Mouse (Mus musculus): ENCODE measurements around the gene Gm11032. TPM values are rescaled to one million over a fixed set of nuclear protein-coding genes. Genes with fewer than 3 reads are reported as not detected.
"Not testable (repeated sequence)": the region's sequence is repeated elsewhere in the genome, so short reads cannot be mapped to it uniquely, and the experiment has no call there.

Gene Gm11032
- polyA plus RNA-seq, 2 experiments from 2014 or later, result not detected

DNA sequence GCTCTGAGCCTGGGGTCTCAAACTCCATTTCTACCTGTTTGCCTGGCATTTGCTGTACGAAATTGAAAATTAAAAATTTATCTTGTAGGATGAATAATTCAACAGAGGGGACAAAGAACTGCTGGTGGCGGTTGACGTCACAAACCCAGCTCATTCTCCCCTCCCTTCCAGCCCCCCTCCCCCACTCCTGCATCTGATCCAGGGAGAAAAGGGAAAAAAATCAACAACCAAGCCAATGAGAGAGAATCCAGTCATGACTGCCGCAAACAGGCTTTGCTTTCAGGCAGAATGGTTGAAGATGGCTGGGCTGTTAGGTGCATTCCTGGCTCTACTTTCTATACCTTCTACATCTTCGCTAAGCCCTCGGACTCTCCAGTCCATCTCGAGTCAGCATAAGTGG is 6.1 kb downstream of the Gm11032 start:
- no peak for ATAC-seq

DNA sequence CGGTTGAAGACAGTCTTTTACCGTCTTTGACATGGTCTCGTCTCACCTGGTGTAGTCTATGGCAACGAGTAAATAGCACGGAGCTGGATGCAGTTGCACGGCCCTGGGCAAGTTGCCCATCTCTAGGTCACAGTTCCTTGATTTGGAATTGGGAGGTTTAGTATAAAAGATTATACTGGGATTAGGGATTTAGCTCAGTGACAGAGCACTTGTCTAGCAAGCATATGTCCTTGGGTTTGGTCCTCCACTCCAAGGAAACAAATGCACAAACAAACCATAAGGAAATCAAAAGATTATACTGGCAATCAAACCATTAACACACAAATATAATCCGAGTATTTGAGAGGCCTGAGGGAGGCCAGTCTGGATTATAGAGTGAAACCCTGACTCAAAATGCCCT is 7.8 kb downstream of the Gm11032 start:
- ATAC-seq, result no peak

GRCm38 (mm10) chr11:4629861-4630280 is 10.0 kb downstream of the Gm11032 start:
- no peak for ATAC-seq

DNA sequence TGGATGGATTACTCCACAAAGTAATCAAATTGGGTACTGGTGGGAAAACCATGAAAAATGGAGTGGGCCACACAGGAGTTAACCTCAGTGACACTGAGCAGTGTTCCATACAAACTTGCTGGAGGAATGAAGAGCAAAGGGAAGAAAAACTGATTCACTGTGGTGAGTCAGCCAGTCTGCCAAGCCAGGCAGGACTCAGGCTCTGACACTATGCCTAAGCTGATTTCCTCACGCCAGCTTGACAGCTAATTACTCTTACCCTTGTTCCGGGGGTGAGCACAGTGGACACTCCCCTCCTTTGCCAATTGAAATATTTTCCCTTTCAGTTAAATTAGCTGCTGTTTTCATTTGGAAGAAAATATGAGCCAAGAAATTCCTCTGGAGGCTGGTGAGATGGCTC is 13.6 kb downstream of the Gm11032 start:
- ATAC-seq, result no peak

DNA sequence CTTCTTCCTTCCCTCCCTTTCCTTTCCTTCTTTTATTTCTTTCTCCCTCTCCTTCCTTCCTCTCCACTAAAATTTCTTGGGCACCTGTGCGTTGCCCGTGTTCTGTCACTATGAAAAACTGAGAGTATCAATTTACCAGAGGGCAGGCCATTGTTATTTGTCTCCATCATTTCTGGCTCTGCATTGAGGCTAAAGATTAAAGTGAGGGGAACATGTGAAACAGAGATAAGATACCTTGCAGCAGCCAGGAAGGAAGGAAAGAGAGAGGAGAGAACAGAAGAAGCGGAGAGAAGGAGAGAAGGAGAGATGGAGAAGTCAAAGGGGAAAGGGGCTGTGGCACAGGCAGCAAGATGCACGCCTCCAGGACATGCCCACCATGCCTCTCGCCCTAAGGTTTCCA is 14.5 kb downstream of the Gm11032 start:
- ATAC-seq, result no peak

GRCm38 (mm10) chr11:4636782-4637342 is 17.0 kb downstream of the Gm11032 start:
- ATAC-seq, result no peak

DNA sequence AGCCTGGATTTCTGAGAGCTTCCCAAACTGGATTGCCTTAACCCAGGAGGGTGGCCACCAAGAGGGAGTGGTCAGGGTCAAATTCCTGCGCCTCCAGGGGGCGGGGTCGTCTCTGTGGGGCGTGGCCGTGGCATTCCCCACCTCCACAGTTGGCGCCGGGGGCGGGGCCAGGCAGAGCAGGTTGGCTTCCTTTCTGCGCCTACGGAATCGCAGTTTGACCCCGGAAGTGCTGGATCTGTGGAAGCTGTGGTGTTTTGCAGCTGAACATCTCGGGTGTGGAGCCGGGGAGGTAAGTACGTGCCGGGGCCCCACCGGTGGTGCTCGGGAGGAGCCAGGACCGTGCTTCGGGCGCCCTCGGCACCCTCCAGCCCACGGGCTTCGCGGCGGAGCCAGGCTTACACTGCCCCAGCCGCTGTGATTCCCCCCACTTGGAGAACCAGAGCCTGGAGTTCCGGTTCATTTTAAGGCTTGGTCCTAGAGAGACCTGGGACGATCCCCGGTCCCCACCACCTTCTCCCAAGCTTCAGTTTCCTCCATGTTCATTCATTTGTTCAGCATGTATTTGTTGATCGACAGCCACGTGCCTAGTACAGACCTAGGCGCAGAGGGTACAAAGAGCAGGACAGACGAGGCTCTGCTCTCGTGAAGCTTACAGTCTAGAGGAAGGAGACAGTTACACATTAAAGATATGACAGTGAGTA is 17.8 kb downstream of the Gm11032 start, which contains the start of gene Ascc2:
TSS of gene Ascc2 (plus strand) at position 214 of the 701 bp plus-strand sequence.
- ATAC-seq, result peak; percentile 93

GRCm38 (mm10) chr11:4638261-4638660 is 18.4 kb downstream of the Gm11032 start:
- ATAC-seq, result peak; percentile 12

DNA sequence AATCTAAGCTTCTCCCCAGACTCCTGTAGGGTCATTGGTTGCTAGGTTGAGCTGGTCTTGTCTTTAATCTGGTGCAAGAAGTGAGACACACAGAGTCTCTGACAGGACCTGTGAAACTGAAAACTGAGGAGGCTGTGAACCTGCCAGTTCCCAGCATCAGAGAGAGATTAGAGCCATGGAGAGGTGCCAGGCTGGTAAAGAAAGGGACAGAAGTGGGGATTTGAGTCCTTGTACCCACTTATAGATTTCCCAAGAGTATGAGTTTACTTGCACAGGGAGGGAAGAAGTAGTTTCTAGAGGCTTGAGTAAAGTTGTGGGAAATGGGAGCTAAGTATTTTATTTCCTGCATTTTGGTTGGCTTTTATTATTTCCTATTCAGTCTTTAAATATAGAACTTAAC is 21.3 kb downstream of the Gm11032 start:
- ATAC-seq, result no peak

DNA sequence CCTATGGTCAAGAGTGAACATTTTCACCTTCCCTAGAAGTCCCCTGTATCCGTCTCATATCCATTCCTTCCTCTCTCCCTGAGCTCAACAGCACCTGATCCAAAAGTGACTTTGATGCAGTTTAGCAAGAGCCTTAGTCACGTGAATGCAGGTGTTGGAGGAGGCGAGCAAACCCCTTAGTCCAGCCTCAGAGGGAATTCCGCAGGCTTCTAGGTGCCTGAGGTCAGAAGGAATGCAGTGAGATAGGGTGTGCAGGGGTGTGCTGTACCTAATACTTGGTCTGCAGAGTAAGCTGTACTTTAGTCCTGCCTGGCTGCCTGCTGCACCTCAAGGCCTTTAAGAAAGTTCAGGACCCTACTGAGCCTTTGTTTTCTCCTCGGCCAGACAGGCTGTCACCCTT is 23.9 kb downstream of the Gm11032 start:
- ATAC-seq, result no peak

DNA sequence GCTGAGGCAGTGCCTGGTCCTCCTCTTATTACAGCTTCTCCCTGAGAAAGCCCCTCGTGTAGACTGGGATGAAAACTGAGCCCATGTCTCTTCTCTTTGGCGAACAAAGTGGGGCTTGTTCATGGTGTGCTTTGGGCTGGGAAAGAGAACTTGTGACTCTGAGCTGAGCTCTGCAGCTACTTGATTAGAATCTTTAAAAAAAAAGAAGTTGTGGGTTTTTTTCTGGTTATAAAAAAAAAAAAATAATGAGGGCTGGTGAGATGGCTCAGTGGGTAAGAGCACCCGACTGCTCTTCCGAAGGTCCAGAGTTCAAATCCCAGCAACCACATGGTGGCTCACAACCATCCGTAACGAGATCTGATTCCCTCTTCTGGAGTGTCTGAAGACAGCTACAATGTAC is 25.3 kb downstream of the Gm11032 start:
- not testable (repeated sequence) for ATAC-seq

- ATAC-seq, result no peak
These were observed 26.5 kb downstream of the Gm11032 start for GRCm38 (mm10) chr11:4646409-4646808.

GRCm38 (mm10) chr11:4659818-4660217 is 40.0 kb downstream of the Gm11032 start:
- ATAC-seq, result no peak

- no peak for ATAC-seq
These were observed 40.6 kb downstream of the Gm11032 start for GRCm38 (mm10) chr11:4660309-4661025.

- ATAC-seq, result no peak
These were observed 41.5 kb downstream of the Gm11032 start for GRCm38 (mm10) chr11:4661324-4661723.

- ATAC-seq, result no peak
These were observed 42.1 kb downstream of the Gm11032 start for GRCm38 (mm10) chr11:4661871-4662495.

DNA sequence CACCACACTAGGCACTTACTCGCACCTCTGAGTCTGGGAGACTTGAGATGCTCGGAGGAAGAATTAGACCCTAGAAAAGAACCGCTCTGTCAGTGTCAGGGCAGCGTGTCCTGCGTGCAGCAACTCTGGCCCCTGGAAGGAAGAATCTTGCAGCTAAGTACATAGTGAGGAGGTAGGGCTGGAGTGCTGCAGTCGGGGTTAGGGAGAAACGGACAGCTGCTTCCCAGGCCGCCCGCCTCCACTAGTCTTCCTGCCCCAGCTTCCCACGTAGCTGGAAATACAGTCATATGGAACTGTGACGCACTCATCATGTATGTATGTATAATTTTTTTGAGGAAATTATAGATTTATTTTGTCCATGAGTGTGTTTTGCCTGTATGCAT is 42.6 kb downstream of the Gm11032 start:
- no peak for ATAC-seq

Other genes starting within 250 kb of the Gm11032 start
- 1 to 10 TPM in 1 of 2 experiments, under 1 TPM in 1; 0.46 to 1.0 TPM for gene Hormad2, start 179.0 kb upstream of the Gm11032 start, polyA plus RNA-seq (2017; shearing (Covaris generic))
- gene Mtmr3, start 25.2 kb upstream of the Gm11032 start, polyA plus RNA-seq (2017; shearing (Covaris generic)), result 10 to 100 TPM; 35.1 to 37.3 TPM
- gene Ascc2, start 17.7 kb downstream of the Gm11032 start, polyA plus RNA-seq (2017; shearing (Covaris generic)), result 10 to 100 TPM; 23.1 to 35.3 TPM
- 100 to 1,000 TPM; 481 to 512 TPM for gene Uqcr10, start 84.3 kb downstream of the Gm11032 start, polyA plus RNA-seq (2017; shearing (Covaris generic))
- gene Zmat5, start 84.6 kb downstream of the Gm11032 start, polyA plus RNA-seq (2017; shearing (Covaris generic)), result 100 to 1,000 TPM; 127 to 144 TPM
- under 1 TPM; 0.15 to 0.31 TPM for gene Cabp7, start 126.7 kb downstream of the Gm11032 start, polyA plus RNA-seq (2017; shearing (Covaris generic))
- 10 to 100 TPM; 14.1 to 19.1 TPM for gene Nf2, start 229.5 kb downstream of the Gm11032 start, polyA plus RNA-seq (2017; shearing (Covaris generic))

Measured in activated CD4-positive, CD25-positive, alpha-beta regulatory T cell, adult 4 months (primary cell).